Mouse (Mus musculus): ENCODE results near the gene Selenoh. TPM values are rescaled to one million over a fixed set of nuclear protein-coding genes. Genes with fewer than 3 reads are reported as not detected.

The Selenoh gene
- polyA plus RNA-seq, 2 experiments: 224 to 274 TPM

- Histone ChIP-seq H3K27ac (replicated peaks; ENCODE audit: low read depth, low read length) (peak within 1 kb of the TSS; percentile 92), H3K4me3 (replicated peaks; ENCODE audit: low read length) (peak within 1 kb of the TSS; percentile 92), H3K4me2 (replicated peaks; ENCODE audit: low read depth, low read length, severe bottlenecking) (peak within 1 kb of the TSS; percentile 82), H3K4me1 (ENCODE audit: control insufficient read depth, insufficient read depth, low read length) (peaks cover 8% of the 10 kb centered on the region; the same call in 1 of the 2 replicates), H3K9me3 (ENCODE audit: control insufficient read depth, low read length) (no peaks in the 10 kb centered on the region), H3K36me3 (ENCODE audit: control insufficient read depth, insufficient read depth, low read length) (peaks cover 10% of the 10 kb centered on the region), H3K9ac (ENCODE audit: low read depth, low read length, severe bottlenecking) (peak within 1 kb of the TSS; percentile 92), H3K27me3 (ENCODE audit: control insufficient read depth, insufficient read depth, low read length) (no peaks in the 10 kb centered on the region)
- DNase-seq (ENCODE audit: low spot score) (peak; percentile 98), ATAC-seq (ENCODE audit: low FRiP score, low read depth) (peak; percentile 92)
- 3% methylated on average over 61 of the region's 107 CpGs for WGBS
- peak; percentile 97; the same call in 1 of the 2 replicates for TF ChIP-seq POLR2A (IDR thresholded peaks at IDR 0.05; ENCODE audit: borderline replicate concordance, extremely low read depth, insufficient read depth, insufficient read length)
Observed at GRCm38 (mm10) chr2:84714811-84715561, 44.4 kb upstream of the Selenoh start, which contains the start of gene Zdhhc5. Zdhhc5 (minus strand) TSS chr2:84715180.

DNA sequence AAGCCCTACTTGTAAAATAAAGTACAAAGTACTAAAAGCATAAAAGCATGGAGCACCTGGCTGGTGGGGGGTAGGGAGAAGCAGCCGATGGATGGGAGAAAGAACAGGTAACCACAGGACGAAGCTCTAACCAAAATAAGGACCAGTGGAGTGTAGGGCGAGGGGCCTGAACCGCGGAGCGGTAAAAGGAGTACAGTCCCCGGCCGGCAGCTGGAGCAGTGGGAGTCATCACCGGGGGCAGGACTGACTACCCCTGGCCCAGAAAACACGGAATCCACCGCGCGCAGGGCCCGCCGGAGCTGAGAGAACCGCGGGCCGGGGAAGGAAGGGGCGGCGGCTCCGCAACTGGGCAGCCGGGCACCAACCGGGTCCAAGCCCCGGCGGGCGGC, 43.8 kb upstream of the Selenoh start:
- no peaks in the 10 kb centered on the region for H3K9me3 ChIP-seq (ENCODE audit: control insufficient read depth, low read length)
- no peaks in the 10 kb centered on the region for H3K27me3 ChIP-seq (ENCODE audit: control insufficient read depth, insufficient read depth, low read length)
- peaks cover 8% of the 10 kb centered on the region; the same call in 1 of the 2 replicates for H3K4me1 ChIP-seq (ENCODE audit: control insufficient read depth, insufficient read depth, low read length)
- H3K4me3 ChIP-seq (replicated peaks; ENCODE audit: low read length): peak overlapping the region; percentile 92
- peaks cover 14% of the 10 kb centered on the region for H3K36me3 ChIP-seq (ENCODE audit: control insufficient read depth, insufficient read depth, low read length)
- ATAC-seq (ENCODE audit: low FRiP score, low read depth) (peak; percentile 2; the same call in 1 of the 2 replicates), DNase-seq (ENCODE audit: low spot score) (no peak)
- no peak for TF ChIP-seq POLR2A (IDR thresholded peaks at IDR 0.05; ENCODE audit: borderline replicate concordance, extremely low read depth, insufficient read depth, insufficient read length)
- H3K9ac ChIP-seq (ENCODE audit: low read depth, low read length, severe bottlenecking): peak overlapping the region; percentile 92
- peak overlapping the region; percentile 92 for H3K27ac ChIP-seq (replicated peaks; ENCODE audit: low read depth, low read length)
- 0% methylated on average over 12 of the region's 26 CpGs for WGBS
- peak overlapping the region; percentile 58 for H3K4me2 ChIP-seq (replicated peaks; ENCODE audit: low read depth, low read length, severe bottlenecking)

DNA sequence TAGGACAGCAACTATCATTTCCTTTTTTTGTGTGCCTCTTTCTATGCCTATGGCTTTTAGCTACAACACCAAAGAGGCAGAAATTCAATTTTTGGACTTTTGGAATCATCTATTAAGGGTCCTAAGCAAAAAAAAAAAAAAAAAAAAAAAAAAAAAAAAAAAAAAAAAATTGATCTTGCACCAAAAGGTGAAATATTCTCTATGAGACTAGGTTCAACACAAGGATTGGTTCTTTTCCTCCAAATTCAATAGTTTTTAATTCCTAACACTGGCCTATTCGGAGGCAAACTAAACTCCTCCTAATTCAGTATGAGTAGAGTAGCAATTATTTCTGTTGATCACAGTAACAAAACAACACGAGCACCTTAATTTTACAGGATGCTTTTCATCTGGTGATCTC, 41.3 kb upstream of the Selenoh start:
- DNase-seq (ENCODE audit: low spot score) (no peak), ATAC-seq (ENCODE audit: low FRiP score, low read depth) (no peak)
- Histone ChIP-seq H3K9ac (ENCODE audit: low read depth, low read length, severe bottlenecking) (no peak overlapping the region), H3K36me3 (ENCODE audit: control insufficient read depth, insufficient read depth, low read length) (peaks cover 34% of the 10 kb centered on the region), H3K9me3 (ENCODE audit: control insufficient read depth, low read length) (no peaks in the 10 kb centered on the region), H3K27ac (replicated peaks; ENCODE audit: low read depth, low read length) (no peak overlapping the region), H3K27me3 (ENCODE audit: control insufficient read depth, insufficient read depth, low read length) (no peaks in the 10 kb centered on the region), H3K4me3 (replicated peaks; ENCODE audit: low read length) (no peak overlapping the region), H3K4me2 (replicated peaks; ENCODE audit: low read depth, low read length, severe bottlenecking) (no peak overlapping the region), H3K4me1 (ENCODE audit: control insufficient read depth, insufficient read depth, low read length) (peaks cover 8% of the 10 kb centered on the region; the same call in 1 of the 2 replicates)
- no peak for TF ChIP-seq POLR2A (IDR thresholded peaks at IDR 0.05; ENCODE audit: borderline replicate concordance, extremely low read depth, insufficient read depth, insufficient read length)
- WGBS: 83% methylated on average over 2 of the region's 2 CpGs

DNA sequence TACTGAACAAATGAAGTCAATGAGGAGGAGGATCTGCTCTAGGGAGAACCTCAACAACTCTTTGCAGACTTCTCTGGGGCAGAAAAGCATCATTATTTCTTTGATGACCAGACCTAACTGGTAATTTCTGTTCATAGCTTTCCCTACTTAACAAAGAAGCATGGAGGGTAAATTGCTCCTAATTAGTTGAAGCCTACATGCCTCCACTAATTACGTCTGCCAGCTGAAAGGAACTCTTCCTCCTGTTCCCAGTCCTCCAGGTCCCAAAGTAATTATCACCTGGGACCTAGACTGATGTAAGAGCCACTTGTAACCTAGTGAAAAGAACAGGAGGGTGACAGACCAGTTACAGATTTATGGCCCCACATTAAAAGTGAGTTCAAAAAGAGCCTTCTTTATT, 37.0 kb upstream of the Selenoh start:
- DNase-seq (ENCODE audit: low spot score) (no peak), ATAC-seq (ENCODE audit: low FRiP score, low read depth) (no peak)
- 26% methylated on average over 1 of the region's 1 CpGs for WGBS

GRCm38 (mm10) chr2:84705295-84705694, 34.7 kb upstream of the Selenoh start:
- Histone ChIP-seq H3K36me3 (ENCODE audit: control insufficient read depth, insufficient read depth, low read length) (peaks cover 60% of the 10 kb centered on the region), H3K9me3 (ENCODE audit: control insufficient read depth, low read length) (no peaks in the 10 kb centered on the region), H3K4me1 (ENCODE audit: control insufficient read depth, insufficient read depth, low read length) (no peaks in the 10 kb centered on the region), H3K4me3 (replicated peaks; ENCODE audit: low read length) (no peak overlapping the region), H3K9ac (ENCODE audit: low read depth, low read length, severe bottlenecking) (no peak overlapping the region), H3K27me3 (ENCODE audit: control insufficient read depth, insufficient read depth, low read length) (no peaks in the 10 kb centered on the region), H3K27ac (replicated peaks; ENCODE audit: low read depth, low read length) (no peak overlapping the region), H3K4me2 (replicated peaks; ENCODE audit: low read depth, low read length, severe bottlenecking) (no peak overlapping the region)
- DNase-seq (ENCODE audit: low spot score): no peak
- no peak for ATAC-seq (ENCODE audit: low FRiP score, low read depth)
- WGBS: 84% methylated on average over 1 of the region's 1 CpGs
- TF ChIP-seq POLR2A (IDR thresholded peaks at IDR 0.05; ENCODE audit: borderline replicate concordance, extremely low read depth, insufficient read depth, insufficient read length): no peak

More for the DNA sequence above, 37.0 kb upstream of the Selenoh start:
- H3K4me2 ChIP-seq (replicated peaks; ENCODE audit: low read depth, low read length, severe bottlenecking): no peak overlapping the region
- H3K9ac ChIP-seq (ENCODE audit: low read depth, low read length, severe bottlenecking): no peak overlapping the region
- peaks cover 1% of the 10 kb centered on the region; the same call in 1 of the 2 replicates for H3K4me1 ChIP-seq (ENCODE audit: control insufficient read depth, insufficient read depth, low read length)
- no peaks in the 10 kb centered on the region for H3K9me3 ChIP-seq (ENCODE audit: control insufficient read depth, low read length)
- H3K4me3 ChIP-seq (replicated peaks; ENCODE audit: low read length): no peak overlapping the region
- no peaks in the 10 kb centered on the region for H3K27me3 ChIP-seq (ENCODE audit: control insufficient read depth, insufficient read depth, low read length)
- H3K36me3 ChIP-seq (ENCODE audit: control insufficient read depth, insufficient read depth, low read length): peaks cover 57% of the 10 kb centered on the region
- TF ChIP-seq POLR2A (IDR thresholded peaks at IDR 0.05; ENCODE audit: borderline replicate concordance, extremely low read depth, insufficient read depth, insufficient read length): no peak
- H3K27ac ChIP-seq (replicated peaks; ENCODE audit: low read depth, low read length): no peak overlapping the region

Data from limb, embryonic 14.5 days (tissue).